Mouse (Mus musculus) heart, embryonic 16.5 days (tissue): ENCODE measurements around the gene Bik. TPM values are rescaled to one million over a fixed set of nuclear protein-coding genes. Genes with fewer than 3 reads are reported as not detected.
A peak's percentile ranks its signal among the peaks of the same experiment; 100 is the strongest.

Experiments used
- ATAC-seq: fragments of 200-750 bp; cut with Nextera tagmentation; replicated peaks from 2 replicates; pipeline ENCODE4 v1.8.0; 2017; ENCODE audit warnings: moderate number of reproducible peaks; ENCODE audit not compliant: insufficient read depth, low FRiP score; ENCODE audit errors: extremely low read depth
- H3K27ac ChIP-seq: fragments of 300-500 bp; sonication (generic); 2 replicates; pipeline ENCODE4 v1.5.1; 2014; ENCODE audit warnings: mild to moderate bottlenecking, low read length, control low read depth, moderate library complexity
- H3K27me3 ChIP-seq: fragments of 300-500 bp; sonication (generic); 2 replicates; pipeline ENCODE4 v1.6.1; 2014; ENCODE audit warnings: low read length, mixed read lengths; ENCODE audit not compliant: control insufficient read depth, insufficient read depth
- H3K36me3 ChIP-seq: fragments of 300-500 bp; sonication (generic); 2 replicates; pipeline ENCODE4 v1.6.1; 2014; ENCODE audit not compliant: control insufficient read depth, insufficient read depth
- H3K4me1 ChIP-seq: fragments of 300-500 bp; sonication (generic); 2 replicates; pipeline ENCODE4 v1.6.1; 2014; ENCODE audit warnings: low read length, mixed read lengths; ENCODE audit not compliant: control insufficient read depth, insufficient read depth
- H3K4me2 ChIP-seq: fragments of 300-500 bp; sonication (generic); 2 replicates; pipeline ENCODE4 v1.6.1; 2014; ENCODE audit warnings: low read depth, mild to moderate bottlenecking, control low read depth, low read length
- H3K4me3 ChIP-seq: fragments of 300-500 bp; sonication (generic); 2 replicates; pipeline ENCODE4 v1.5.1; 2014; ENCODE audit warnings: mild to moderate bottlenecking, control low read depth, low read length
- H3K9ac ChIP-seq: fragments of 300-500 bp; sonication (generic); 2 replicates; pipeline ENCODE4 v1.6.1; 2014; ENCODE audit warnings: low read length, control low read depth
- H3K9me3 ChIP-seq: fragments of 300-500 bp; sonication (generic); replicated peaks from 2 replicates; pipeline ENCODE4 v1.6.1; 2016; ENCODE audit warnings: low read length; ENCODE audit not compliant: control insufficient read depth
- WGBS: fragments of 180-500 bp; shearing (Covaris S2); extraction: QIAGEN DNeasy Blood & Tissue Kit; methylation state at CpG from one replicate; pipeline ENCODE4 v1.1.7; 2014; 5-methylcytosine and 5-hydroxymethylcytosine counted together
- polyA plus RNA-seq: library from polyadenylated mRNA; unstranded; fragments of >200 nt; fragmentation: Nextera tagmentation; extraction: Ambion mirVana; gene quantifications from 2 replicates; pipeline ENCODE4 v1.2.1, GENCODE M21; 2015

The Bik gene
- polyA plus RNA-seq, 1 experiment from 2014 or later = 22.9 TPM

- 28% methylated on average over 17 of the region's 17 CpGs for WGBS
- Histone ChIP-seq H3K27me3 (no peaks in the 10 kb centered on the region), H3K27ac (peak overlapping the region; percentile 71), H3K4me2 (peak overlapping the region; percentile 94), H3K36me3 (peaks cover under 1% of the 10 kb centered on the region; the same call in 1 of the 2 replicates), H3K4me1 (peaks cover 5% of the 10 kb centered on the region; the same call in 1 of the 2 replicates), H3K4me3 (peak overlapping the region; percentile 74), H3K9ac (peak overlapping the region; percentile 78), H3K9me3 (no peaks in the 10 kb centered on the region)
- peak; percentile 49 for ATAC-seq
Observed at GRCm38 (mm10) chr15:83509950-83510804, 16.5 kb upstream of the Bik start.

GRCm38 (mm10) chr15:83510805-83511405, 15.8 kb upstream of the Bik start, which contains the start of gene Ttll1:
TSS of gene Ttll1 (minus strand) at chr15:83510893.
- Histone ChIP-seq H3K27ac (peak within 1 kb of the TSS; percentile 71), H3K9me3 (no peaks in the 10 kb centered on the region), H3K36me3 (no peaks in the 10 kb centered on the region), H3K4me2 (peak within 1 kb of the TSS; percentile 94), H3K4me3 (peak within 1 kb of the TSS; percentile 74), H3K4me1 (peaks cover 5% of the 10 kb centered on the region; the same call in 1 of the 2 replicates), H3K9ac (peak within 1 kb of the TSS; percentile 78), H3K27me3 (no peaks in the 10 kb centered on the region)
- ATAC-seq = peak; percentile 95
- 10% methylated on average over 41 of the region's 41 CpGs for WGBS

GRCm38 (mm10) chr15:83512489-83513281, 14.0 kb upstream of the Bik start:
- no peak overlapping the region for H3K27ac ChIP-seq
- H3K4me1 ChIP-seq = peaks cover 5% of the 10 kb centered on the region; the same call in 1 of the 2 replicates
- H3K27me3 ChIP-seq = no peaks in the 10 kb centered on the region
- no peak overlapping the region for H3K4me3 ChIP-seq
- no peaks in the 10 kb centered on the region for H3K36me3 ChIP-seq
- no peak overlapping the region for H3K4me2 ChIP-seq
- no peak for ATAC-seq
- H3K9ac ChIP-seq = no peak overlapping the region
- H3K9me3 ChIP-seq = no peaks in the 10 kb centered on the region
- 66% methylated on average over 13 of the region's 13 CpGs for WGBS

GRCm38 (mm10) chr15:83515018-83515417, 11.6 kb upstream of the Bik start:
- Histone ChIP-seq H3K27me3 (no peaks in the 10 kb centered on the region), H3K4me3 (no peak overlapping the region), H3K9ac (no peak overlapping the region), H3K27ac (no peak overlapping the region), H3K4me2 (no peak overlapping the region), H3K9me3 (no peaks in the 10 kb centered on the region), H3K4me1 (peaks cover 12% of the 10 kb centered on the region), H3K36me3 (no peaks in the 10 kb centered on the region)
- no peak for ATAC-seq
- 56% methylated on average over 5 of the region's 5 CpGs for WGBS

- no peak overlapping the region for H3K4me3 ChIP-seq
- H3K27ac ChIP-seq = no peak overlapping the region
Observed at GRCm38 (mm10) chr15:83518215-83519048, 8.2 kb upstream of the Bik start.

GRCm38 (mm10) chr15:83520861-83521382, 5.7 kb upstream of the Bik start:
- H3K36me3 ChIP-seq = no peaks in the 10 kb centered on the region
- H3K9ac ChIP-seq = no peak overlapping the region
- peaks cover 46% of the 10 kb centered on the region for H3K4me1 ChIP-seq
- no peak overlapping the region for H3K27ac ChIP-seq
- H3K4me3 ChIP-seq = no peak overlapping the region
- H3K27me3 ChIP-seq = no peaks in the 10 kb centered on the region
- H3K4me2 ChIP-seq = no peak overlapping the region
- no peaks in the 10 kb centered on the region for H3K9me3 ChIP-seq
- no peak for ATAC-seq
- 81% methylated on average over 6 of the region's 6 CpGs for WGBS

More at GRCm38 (mm10) chr15:83518215-83519048, 8.2 kb upstream of the Bik start:
- H3K4me1 ChIP-seq = peaks cover 21% of the 10 kb centered on the region
- 27% methylated on average over 20 of the region's 20 CpGs for WGBS
- no peaks in the 10 kb centered on the region for H3K36me3 ChIP-seq
- H3K4me2 ChIP-seq = peak overlapping the region; percentile 57
- H3K9me3 ChIP-seq = no peaks in the 10 kb centered on the region
- ATAC-seq = peak; percentile 75
- H3K9ac ChIP-seq = peak overlapping the region; percentile 58
- no peaks in the 10 kb centered on the region for H3K27me3 ChIP-seq

- Histone ChIP-seq H3K36me3 (no peaks in the 10 kb centered on the region), H3K27me3 (no peaks in the 10 kb centered on the region), H3K4me3 (0 out of 2 replicates have a peak overlapping the region, but pooled peaks have one; percentile 3), H3K4me2 (peak overlapping the region; percentile 93; the same call in 1 of the 2 replicates), H3K9ac (peak overlapping the region; percentile 47; the same call in 1 of the 2 replicates), H3K4me1 (peaks cover 62% of the 10 kb centered on the region), H3K27ac (peak overlapping the region; percentile 93), H3K9me3 (no peaks in the 10 kb centered on the region)
- ATAC-seq = peak; percentile 46
- WGBS = 11% methylated on average over 7 of the region's 7 CpGs
Observed at GRCm38 (mm10) chr15:83523196-83523595, 3.5 kb upstream of the Bik start.
